Mouse (Mus musculus): ENCODE results near the gene Lsm7. TPM values are rescaled to one million over a fixed set of nuclear protein-coding genes. Genes with fewer than 3 reads are reported as not detected.
A peak's percentile ranks its signal among the peaks of the same experiment; 100 is the strongest.
"Not testable (repeated sequence)": the region's sequence is repeated elsewhere in the genome, so short reads cannot be mapped to it uniquely, and the experiment has no call there.

The Lsm7 gene
- total RNA-seq, 2 experiments from 2014 or later, result 19.0 to 22.3 TPM

- no peak for DNase-seq
Measured at GRCm38 (mm10) chr10:80835617-80836016, 19.4 kb downstream of the Lsm7 start.

- no peak for DNase-seq
Measured at GRCm38 (mm10) chr10:80832818-80833217, 22.2 kb downstream of the Lsm7 start.

- peak; percentile 49 for DNase-seq
Measured at GRCm38 (mm10) chr10:80831136-80831535, 23.9 kb downstream of the Lsm7 start.

- no peak for DNase-seq
Measured at GRCm38 (mm10) chr10:80829359-80830278, 25.4 kb downstream of the Lsm7 start.

- not testable (repeated sequence) for DNase-seq
Measured at GRCm38 (mm10) chr10:80828587-80828986, 26.4 kb downstream of the Lsm7 start.

- no peak for DNase-seq
Measured at GRCm38 (mm10) chr10:80827870-80828420, 27.1 kb downstream of the Lsm7 start.

GRCm38 (mm10) chr10:80827063-80827869, 27.7 kb downstream of the Lsm7 start:
- DNase-seq, result no peak

GRCm38 (mm10) chr10:80826151-80827062, 28.6 kb downstream of the Lsm7 start, which contains the start of gene Oaz1:
Gene Oaz1 (plus strand): TSS chr10:80826656.
- peak; percentile 99 for DNase-seq

GRCm38 (mm10) chr10:80824827-80825226, 30.2 kb downstream of the Lsm7 start:
- DNase-seq, result no peak

- no peak for DNase-seq
Measured at GRCm38 (mm10) chr10:80823847-80824643, 31.0 kb downstream of the Lsm7 start.

GRCm38 (mm10) chr10:80823316-80823715, 31.7 kb downstream of the Lsm7 start:
- DNase-seq, result no peak

- no peak for DNase-seq
Measured at GRCm38 (mm10) chr10:80822528-80822927, 32.5 kb downstream of the Lsm7 start.

- DNase-seq, result no peak
Measured at GRCm38 (mm10) chr10:80821991-80822390, 33.0 kb downstream of the Lsm7 start.

GRCm38 (mm10) chr10:80819406-80819805, 35.6 kb downstream of the Lsm7 start:
- DNase-seq, result no peak

- DNase-seq, result no peak
Measured at GRCm38 (mm10) chr10:80818599-80819281, 36.3 kb downstream of the Lsm7 start.

GRCm38 (mm10) chr10:80817955-80818354, 37.1 kb downstream of the Lsm7 start:
- not testable (repeated sequence) for DNase-seq

GRCm38 (mm10) chr10:80817164-80817563, 37.8 kb downstream of the Lsm7 start:
- DNase-seq, result no peak

GRCm38 (mm10) chr10:80816303-80816702, 38.7 kb downstream of the Lsm7 start:
- DNase-seq, result not testable (repeated sequence)

GRCm38 (mm10) chr10:80814800-80815199, 40.2 kb downstream of the Lsm7 start:
- DNase-seq, result no peak

GRCm38 (mm10) chr10:80813366-80813765, 41.6 kb downstream of the Lsm7 start, which contains the start of gene Jsrp1:
Gene Jsrp1 (minus strand): TSS chr10:80813498.
- peak; percentile 75 for DNase-seq

All from gastrocnemius, postnatal 25 days (tissue).